Mouse (Mus musculus): Measurements from ENCODE around the gene Rae1. TPM values are rescaled to one million over a fixed set of nuclear protein-coding genes. Genes with fewer than 3 reads are reported as not detected.
A peak's percentile ranks its signal among the peaks of the same experiment; 100 is the strongest.

Gene Rae1
- polyA plus RNA-seq, 1 experiment from 2014 or later, result 68.6 TPM

DNA sequence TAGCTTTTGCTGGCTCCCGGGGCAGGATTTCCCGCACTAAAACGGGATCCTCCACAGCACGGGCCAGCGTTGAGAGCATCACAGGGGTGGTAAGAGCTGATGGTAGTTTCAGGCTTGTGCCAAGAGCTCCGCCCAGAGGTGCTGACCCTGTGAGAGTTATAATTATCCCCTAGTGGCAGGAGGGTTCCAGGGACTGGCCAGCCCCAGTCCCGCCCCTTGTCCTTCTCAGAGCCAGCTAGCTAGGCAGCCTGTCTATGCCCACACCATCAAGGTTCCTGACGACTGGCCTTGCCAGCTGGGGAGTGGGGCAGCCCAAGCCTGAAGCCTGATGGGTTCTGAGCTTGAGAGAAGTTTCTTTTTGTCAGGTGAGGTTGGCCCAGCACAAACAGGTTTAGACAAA, 18.7 kb downstream of the Rae1 start:
- 0 out of 2 replicates have a peak, but pooled peaks have one; percentile 6 for ATAC-seq
- H3K36me3 ChIP-seq (ENCODE audit: insufficient read depth, low read length), result peaks cover 8% of the 10 kb centered on the region; the same call in 1 of the 2 replicates
- peak; percentile 42 for TF ChIP-seq CTCF (IDR thresholded peaks at IDR 0.05)
- no peak for TF ChIP-seq EP300 (IDR thresholded peaks at IDR 0.05)
- no peak overlapping the region for H3K27ac ChIP-seq (ENCODE audit: low read length)
- H3K4me1 ChIP-seq (ENCODE audit: insufficient read depth, low read depth, low read length), result peaks cover 17% of the 10 kb centered on the region; the same call in 1 of the 2 replicates
- peak; percentile 61 for DNase-seq (ENCODE audit: low spot score)
- no peak overlapping the region for H3K4me3 ChIP-seq (ENCODE audit: low read depth, low read length)
- H3K4me2 ChIP-seq (replicated peaks; ENCODE audit: low read depth, low read length), result no peak overlapping the region
- H3K27me3 ChIP-seq (replicated peaks; ENCODE audit: insufficient read depth, low read length), result no peaks in the 10 kb centered on the region
- 22% methylated on average over 8 of the region's 8 CpGs for WGBS
- no peak overlapping the region for H3K9ac ChIP-seq (replicated peaks; ENCODE audit: low read depth)
- no peaks in the 10 kb centered on the region for H3K9me3 ChIP-seq (ENCODE audit: low read length)

- Histone ChIP-seq H3K27ac (ENCODE audit: low read length) (no peak overlapping the region), H3K9me3 (ENCODE audit: low read length) (no peaks in the 10 kb centered on the region), H3K36me3 (ENCODE audit: insufficient read depth, low read length) (peaks cover 7% of the 10 kb centered on the region; the same call in 1 of the 2 replicates), H3K4me3 (ENCODE audit: low read depth, low read length) (peak overlapping the region; percentile 25), H3K4me1 (ENCODE audit: insufficient read depth, low read depth, low read length) (peaks cover 17% of the 10 kb centered on the region; the same call in 1 of the 2 replicates), H3K4me2 (replicated peaks; ENCODE audit: low read depth, low read length) (peak overlapping the region; percentile 63), H3K9ac (replicated peaks; ENCODE audit: low read depth) (no peak overlapping the region), H3K27me3 (replicated peaks; ENCODE audit: insufficient read depth, low read length) (no peaks in the 10 kb centered on the region)
- DNase-seq (ENCODE audit: low spot score) (no peak), ATAC-seq (no peak; the same call in 1 of the 2 replicates)
- TF ChIP-seq CTCF (IDR thresholded peaks at IDR 0.05), result no peak
- TF ChIP-seq EP300 (IDR thresholded peaks at IDR 0.05), result no peak
- 19% methylated on average over 9 of the region's 9 CpGs for WGBS
Measured at GRCm38 (mm10) chr2:173019322-173019721, 19.4 kb downstream of the Rae1 start.

DNA sequence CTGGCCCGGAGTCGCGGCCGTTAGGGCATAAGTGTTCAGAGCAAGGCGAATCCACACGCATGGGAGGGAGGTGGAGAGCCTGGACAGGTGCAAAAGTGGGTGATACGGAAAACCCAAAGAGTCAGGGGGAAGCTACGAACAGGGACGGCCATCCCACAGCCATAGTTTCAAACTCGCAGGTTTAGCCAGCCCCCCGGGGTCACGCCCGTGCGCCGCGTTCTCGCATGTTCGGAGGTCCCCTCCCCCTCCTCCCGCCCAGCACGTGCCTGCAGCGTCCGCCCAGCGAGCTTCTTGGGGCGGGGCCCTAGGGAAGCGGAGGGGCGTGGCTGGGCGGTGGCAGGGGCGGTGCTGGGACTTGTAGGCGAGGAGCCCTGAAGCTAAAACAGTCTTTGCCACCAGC, 19.9 kb downstream of the Rae1 start:
- DNase-seq (ENCODE audit: low spot score) (peak; percentile 96), ATAC-seq (peak; percentile 89)
- Histone ChIP-seq H3K9me3 (ENCODE audit: low read length) (no peaks in the 10 kb centered on the region), H3K4me3 (ENCODE audit: low read depth, low read length) (peak overlapping the region; percentile 25), H3K9ac (replicated peaks; ENCODE audit: low read depth) (no peak overlapping the region), H3K27ac (ENCODE audit: low read length) (no peak overlapping the region), H3K27me3 (replicated peaks; ENCODE audit: insufficient read depth, low read length) (no peaks in the 10 kb centered on the region), H3K4me1 (ENCODE audit: insufficient read depth, low read depth, low read length) (peaks cover 17% of the 10 kb centered on the region; the same call in 1 of the 2 replicates), H3K36me3 (ENCODE audit: insufficient read depth, low read length) (peaks cover 2% of the 10 kb centered on the region; the same call in 1 of the 2 replicates), H3K4me2 (replicated peaks; ENCODE audit: low read depth, low read length) (peak overlapping the region; percentile 63)
- TF ChIP-seq CTCF (IDR thresholded peaks at IDR 0.05), result no peak
- TF ChIP-seq EP300 (IDR thresholded peaks at IDR 0.05), result no peak
- WGBS, result under 1% methylated on average over 20 of the region's 29 CpGs

DNA sequence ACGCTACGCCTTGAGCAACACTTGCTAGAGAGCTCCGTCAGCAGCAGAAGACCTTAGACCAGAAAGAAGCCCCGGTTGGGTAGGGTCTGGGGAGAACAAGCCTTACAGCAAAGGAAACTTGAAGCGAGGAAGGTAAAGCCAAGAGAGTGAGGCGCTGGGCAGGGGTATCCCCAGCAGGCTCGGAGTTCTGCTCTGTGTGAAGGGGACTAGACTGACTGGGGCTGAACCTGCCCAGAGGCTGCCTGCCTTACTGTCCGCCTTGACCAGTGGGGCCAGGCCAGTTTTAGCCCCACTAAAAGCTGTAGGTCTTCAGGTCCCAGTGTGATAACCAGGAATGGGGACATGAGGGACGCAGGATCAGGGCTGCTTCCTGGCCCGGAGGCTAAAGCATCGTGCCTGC, 20.5 kb downstream of the Rae1 start, which contains the start of gene Rbm38:
Gene Rbm38, plus strand, starts transcription at position 69 of the 400 bp plus-strand sequence.
- no peaks in the 10 kb centered on the region for H3K27me3 ChIP-seq (replicated peaks; ENCODE audit: insufficient read depth, low read length)
- no peaks in the 10 kb centered on the region for H3K9me3 ChIP-seq (ENCODE audit: low read length)
- no peak for DNase-seq (ENCODE audit: low spot score)
- H3K36me3 ChIP-seq (ENCODE audit: insufficient read depth, low read length), result no peaks in the 10 kb centered on the region
- H3K4me1 ChIP-seq (ENCODE audit: insufficient read depth, low read depth, low read length), result peaks cover 17% of the 10 kb centered on the region; the same call in 1 of the 2 replicates
- no peak within 1 kb of the TSS for H3K27ac ChIP-seq (ENCODE audit: low read length)
- 39% methylated on average over 11 of the region's 11 CpGs for WGBS
- no peak for ATAC-seq
- H3K4me2 ChIP-seq (replicated peaks; ENCODE audit: low read depth, low read length), result peak within 1 kb of the TSS; percentile 94
- no peak for TF ChIP-seq CTCF (IDR thresholded peaks at IDR 0.05)
- TF ChIP-seq EP300 (IDR thresholded peaks at IDR 0.05), result no peak
- no peak within 1 kb of the TSS for H3K9ac ChIP-seq (replicated peaks; ENCODE audit: low read depth)
- H3K4me3 ChIP-seq (ENCODE audit: low read depth, low read length), result peak within 1 kb of the TSS; percentile 77

GRCm38 (mm10) chr2:173021633-173022055, 21.7 kb downstream of the Rae1 start:
- H3K9ac ChIP-seq (replicated peaks; ENCODE audit: low read depth), result peak overlapping the region; percentile 34
- peak overlapping the region; percentile 94 for H3K4me2 ChIP-seq (replicated peaks; ENCODE audit: low read depth, low read length)
- peaks cover 18% of the 10 kb centered on the region for H3K4me1 ChIP-seq (ENCODE audit: insufficient read depth, low read depth, low read length)
- H3K4me3 ChIP-seq (ENCODE audit: low read depth, low read length), result peak overlapping the region; percentile 77
- WGBS, result 1% methylated on average over 40 of the region's 54 CpGs
- no peaks in the 10 kb centered on the region for H3K36me3 ChIP-seq (ENCODE audit: insufficient read depth, low read length)
- H3K9me3 ChIP-seq (ENCODE audit: low read length), result no peaks in the 10 kb centered on the region
- H3K27ac ChIP-seq (ENCODE audit: low read length), result no peak overlapping the region
- no peaks in the 10 kb centered on the region for H3K27me3 ChIP-seq (replicated peaks; ENCODE audit: insufficient read depth, low read length)
- ATAC-seq (peak; percentile 83), DNase-seq (ENCODE audit: low spot score) (peak; percentile 93)
- TF ChIP-seq CTCF (IDR thresholded peaks at IDR 0.05) (no peak), EP300 (IDR thresholded peaks at IDR 0.05) (no peak)

- H3K4me1 ChIP-seq (ENCODE audit: insufficient read depth, low read depth, low read length), result peaks cover 24% of the 10 kb centered on the region
- DNase-seq (ENCODE audit: low spot score) (peak; percentile 38), ATAC-seq (peak; percentile 25)
- peak overlapping the region; percentile 77 for H3K4me3 ChIP-seq (ENCODE audit: low read depth, low read length)
- no peak overlapping the region for H3K27ac ChIP-seq (ENCODE audit: low read length)
- no peaks in the 10 kb centered on the region for H3K36me3 ChIP-seq (ENCODE audit: insufficient read depth, low read length)
- H3K9ac ChIP-seq (replicated peaks; ENCODE audit: low read depth), result peak overlapping the region; percentile 34
- no peaks in the 10 kb centered on the region for H3K9me3 ChIP-seq (ENCODE audit: low read length)
- 2% methylated on average over 17 of the region's 51 CpGs for WGBS
- no peak for TF ChIP-seq EP300 (IDR thresholded peaks at IDR 0.05)
- TF ChIP-seq CTCF (IDR thresholded peaks at IDR 0.05), result no peak
- no peaks in the 10 kb centered on the region for H3K27me3 ChIP-seq (replicated peaks; ENCODE audit: insufficient read depth, low read length)
- H3K4me2 ChIP-seq (replicated peaks; ENCODE audit: low read depth, low read length), result peak overlapping the region; percentile 94
Measured at GRCm38 (mm10) chr2:173022056-173022681, 22.3 kb downstream of the Rae1 start.
